Comparison of ENCODE assay signal across 8 mouse cellular contexts in genomic region chr2:164678848-164679625, GRCm38 (mm10). TPM values are rescaled to one million over a fixed set of nuclear protein-coding genes. Genes with fewer than 3 reads are reported as not detected.
DNase-seq lines count a peak whose midpoint lies in the region; ATAC-seq and TF ChIP-seq lines count a peak whose summit lies in the region.

No protein-coding gene starts in this region.

- peak; percentile 37 for DNase-seq in MEL (ENCODE audit: low read depth, low spot score)
- peak; percentile 49 to 50 for DNase-seq in cerebellum, adult 18-20 months
- DNase-seq in forebrain, postnatal 0 days = peak; percentile 76
- peak; percentile 29 to 69 for DNase-seq in layer of hippocampus, postnatal 25 days (ENCODE audit: extremely low spot score in 1 of 2, low spot score in 1 of 2)
- DNase-seq in lung, postnatal 14 days = peak; percentile 82
- DNase-seq in retina, adult 2 months (ENCODE audit: low read depth, low spot score) = peak; percentile 39
- peak; percentile 82 for DNase-seq in thymus, postnatal 25 days

- TF ChIP-seq EP300 in MEL (IDR thresholded peaks at IDR 0.05; ENCODE audit: low read depth in 1 of 2, low read length in 2 of 2) = no peak

- peak overlapping the region; percentile 43 for H3K4me2 ChIP-seq in forebrain, postnatal 0 days (ENCODE audit: low read depth)
- peak overlapping the region; percentile 50 for H3K4me2 ChIP-seq in hindbrain, embryonic 12.5 days (replicated peaks)

- peak overlapping the region; percentile 13 to 21; a peak in 2 of 4 replicates for H3K4me3 ChIP-seq in MEL (ENCODE audit: control insufficient read depth in 1 of 2, insufficient read depth in 1 of 2, low read depth in 2 of 2, low read length in 2 of 2)
- peak overlapping the region; percentile 22 for H3K4me3 ChIP-seq in forebrain, postnatal 0 days (ENCODE audit: low read depth, low read length)
- H3K4me3 ChIP-seq in hindbrain, embryonic 12.5 days = peak overlapping the region; percentile 26

- peaks cover 0 to 17% of the 10 kb centered on the region in 2 experiments; a peak in 2 of 4 replicates for H3K36me3 ChIP-seq in MEL (ENCODE audit: control insufficient read depth in 1 of 2, insufficient read depth in 2 of 2, low read length in 2 of 2)
- no peaks in the 10 kb centered on the region for H3K36me3 ChIP-seq in forebrain, postnatal 0 days (ENCODE audit: insufficient read depth)
- H3K36me3 ChIP-seq in hindbrain, embryonic 12.5 days = no peaks in the 10 kb centered on the region

- H3K79me2 ChIP-seq in MEL (ENCODE audit: control insufficient read depth, insufficient read depth, low read length, poor library complexity) = no peaks in the 10 kb centered on the region; the same call in 1 of the 2 replicates

- 21% methylated on average over 19 of the region's 19 CpGs for WGBS in forebrain, postnatal 0 days
- WGBS in hindbrain, embryonic 12.5 days = 21% methylated on average over 19 of the region's 19 CpGs

- H3K4me1 ChIP-seq in MEL (ENCODE audit: control insufficient read depth in 1 of 2, insufficient read depth in 2 of 2, low read length in 2 of 2) = peaks cover 19 to 20% of the 10 kb centered on the region in 2 experiments
- no peaks in the 10 kb centered on the region for H3K4me1 ChIP-seq in forebrain, postnatal 0 days (ENCODE audit: insufficient read depth)
- 0 out of 2 replicates have a peak, but pooled peaks cover 6% of the 10 kb centered on the region for H3K4me1 ChIP-seq in hindbrain, embryonic 12.5 days

- H3K27me3 ChIP-seq in MEL (ENCODE audit: control insufficient read depth in 1 of 2, insufficient read depth in 2 of 2, low read length in 2 of 2) = no peaks in the 10 kb centered on the region; a peak in 1 of 4 replicates
- H3K27me3 ChIP-seq in forebrain, postnatal 0 days (ENCODE audit: insufficient read depth, low read length) = no peaks in the 10 kb centered on the region
- no peaks in the 10 kb centered on the region for H3K27me3 ChIP-seq in hindbrain, embryonic 12.5 days

- ATAC-seq in forebrain, postnatal 0 days = peak; percentile 68
- peak; percentile 60; the same call in 1 of the 2 replicates for ATAC-seq in hindbrain, embryonic 12.5 days (ENCODE audit: low FRiP score)

- no peak overlapping the region for H3K9ac ChIP-seq in MEL (ENCODE audit: control insufficient read depth, low read depth, low read length, poor library complexity, severe bottlenecking)
- no peak overlapping the region for H3K9ac ChIP-seq in forebrain, postnatal 0 days
- no peak overlapping the region for H3K9ac ChIP-seq in hindbrain, embryonic 12.5 days

- TF ChIP-seq CTCF in MEL (IDR thresholded peaks at IDR 0.05 in 2 of 3, conservative IDR thresholded peaks at IDR 0.05 in 1 of 3; ENCODE audit: control insufficient read depth in 1 of 3, insufficient read depth in 1 of 3, low read depth in 2 of 3, low read length in 3 of 3, poor library complexity in 1 of 3, severe bottlenecking in 1 of 3) = peak in 2 of 3 experiments; percentile 25 to 51; a peak in 5 of 6 replicates
- peak; percentile 79 for TF ChIP-seq CTCF in forebrain, postnatal 0 days (IDR thresholded peaks at IDR 0.05; ENCODE audit: low read depth)

- TF ChIP-seq RAD21 in MEL (IDR thresholded peaks at IDR 0.05; ENCODE audit: low read depth, low read length) = no peak; the same call in 1 of the 2 replicates

- H3K27ac ChIP-seq in MEL (ENCODE audit: control insufficient read depth, low read depth, low read length) = no peak overlapping the region
- no peak overlapping the region for H3K27ac ChIP-seq in forebrain, postnatal 0 days (ENCODE audit: low read depth, low read length)
- no peak overlapping the region for H3K27ac ChIP-seq in hindbrain, embryonic 12.5 days

- no peaks in the 10 kb centered on the region for H3K9me3 ChIP-seq in MEL (replicated peaks; ENCODE audit: insufficient read depth, low read length)
- H3K9me3 ChIP-seq in forebrain, postnatal 0 days (ENCODE audit: low read length) = no peaks in the 10 kb centered on the region
- 0 out of 2 replicates have a peak, but pooled peaks cover 3% of the 10 kb centered on the region for H3K9me3 ChIP-seq in hindbrain, embryonic 12.5 days (replicated peaks)

- TF ChIP-seq POLR2A in MEL (IDR thresholded peaks at IDR 0.05; ENCODE audit: control insufficient read depth in 1 of 2, insufficient read depth in 1 of 2, low read depth in 1 of 2, low read length in 2 of 2, poor library complexity in 1 of 2) = no peak

TF ChIP-seq in MEL, 35 proteins besides CTCF, POLR2A, EP300 and RAD21:
- TF ChIP-seq NRF1 (IDR thresholded peaks at IDR 0.05; ENCODE audit: insufficient read depth, low read depth, low read length, poor library complexity, severe bottlenecking) = no peak
- TF ChIP-seq ZKSCAN1 (IDR thresholded peaks at IDR 0.05; ENCODE audit: low read depth, low read length) = no peak
- TF ChIP-seq ETS1 (IDR thresholded peaks at IDR 0.05; ENCODE audit: low read depth, low read length) = no peak
- no peak for TF ChIP-seq CHD1 (IDR thresholded peaks at IDR 0.05; ENCODE audit: low read depth, low read length)
- no peak for TF ChIP-seq TBP (IDR thresholded peaks at IDR 0.05; ENCODE audit: low read depth, low read length)
- TF ChIP-seq POLR2AphosphoS2 (IDR thresholded peaks at IDR 0.05; ENCODE audit: low read length) = no peak
- TF ChIP-seq NELFE (IDR thresholded peaks at IDR 0.05; ENCODE audit: low read depth, low read length) = no peak
- TF ChIP-seq USF1 (IDR thresholded peaks at IDR 0.05; ENCODE audit: low read depth, low read length) = peak; percentile 53; the same call in 1 of the 2 replicates
- peak; percentile 50 for TF ChIP-seq RCOR1 (IDR thresholded peaks at IDR 0.05; ENCODE audit: low read depth, low read length)
- TF ChIP-seq JUND (IDR thresholded peaks at IDR 0.05; ENCODE audit: low read depth, low read length) = no peak
- no peak for TF ChIP-seq MAFK (IDR thresholded peaks at IDR 0.05; ENCODE audit: borderline replicate concordance, low read depth, low read length)
- TF ChIP-seq KAT2A (conservative IDR thresholded peaks at IDR 0.05; ENCODE audit: low read depth, low read length) = no peak
- no peak for TF ChIP-seq MAZ (IDR thresholded peaks at IDR 0.05; ENCODE audit: low read depth, low read length)
- TF ChIP-seq ZNF384 (IDR thresholded peaks at IDR 0.05; ENCODE audit: low read depth, low read length) = no peak
- TF ChIP-seq MXI1 (IDR thresholded peaks at IDR 0.05; ENCODE audit: low read depth, low read length) = no peak; the same call in 1 of the 2 replicates
- TF ChIP-seq BHLHE40 (IDR thresholded peaks at IDR 0.05; ENCODE audit: borderline replicate concordance, low read depth, low read length) = peak; percentile 87
- TF ChIP-seq GATA1 (IDR thresholded peaks at IDR 0.05; ENCODE audit: low read depth, low read length) = no peak
- no peak for TF ChIP-seq USF2 (IDR thresholded peaks at IDR 0.05; ENCODE audit: borderline replicate concordance in 1 of 2, insufficient read depth in 1 of 2, low read depth in 1 of 2, low read length in 2 of 2)
- TF ChIP-seq UBTF (IDR thresholded peaks at IDR 0.05; ENCODE audit: borderline replicate concordance, insufficient read depth, low read depth, low read length) = no peak
- TF ChIP-seq SIN3A (IDR thresholded peaks at IDR 0.05; ENCODE audit: low read length) = no peak

RNA-seq across cellular contexts. Expression of gene Wfdc11, which starts 5.2 kb away (rescaled TPM):
- total RNA-seq in MEL (2012; rRNA removed) = not detected in 2 replicates
- not detected for polyA plus RNA-seq in MEL (2012; ENCODE audit: insufficient read depth in 1 of 2, insufficient read length in 2 of 2, low read depth in 1 of 2, low replicate concordance in 2 of 2, missing spikeins in 1 of 2)
- not detected in 2 replicates for total RNA-seq in forebrain, postnatal 0 days (2014; rRNA removed)
- not detected in 2 replicates for polyA plus RNA-seq in forebrain, postnatal 0 days (2015; fragmentation: Nextera tagmentation; extraction: Ambion mirVana)
- polyA plus RNA-seq in hindbrain, embryonic 12.5 days (2016; fragmentation: Nextera tagmentation; extraction: Ambion mirVana) = not detected in 2 replicates
- total RNA-seq in layer of hippocampus, postnatal 25 days (2021) = not detected

RNA-seq across cellular contexts. Expression of gene Wfdc13, which starts 5.9 kb away (rescaled TPM):
- total RNA-seq in MEL (2012; rRNA removed) = 0.12 TPM in 1 of 2 replicates, not detected in the other
- not detected for polyA plus RNA-seq in MEL (2012; ENCODE audit: insufficient read depth in 1 of 2, insufficient read length in 2 of 2, low read depth in 1 of 2, low replicate concordance in 2 of 2, missing spikeins in 1 of 2)
- total RNA-seq in forebrain, postnatal 0 days (2014; rRNA removed) = not detected in 2 replicates
- polyA plus RNA-seq in forebrain, postnatal 0 days (2015; fragmentation: Nextera tagmentation; extraction: Ambion mirVana) = not detected in 2 replicates
- polyA plus RNA-seq in hindbrain, embryonic 12.5 days (2016; fragmentation: Nextera tagmentation; extraction: Ambion mirVana) = not detected in 2 replicates
- total RNA-seq in layer of hippocampus, postnatal 25 days (2021) = not detected

RNA-seq across cellular contexts. Expression of gene Spint4, which starts 19.3 kb away (rescaled TPM):
- total RNA-seq in MEL (2012; rRNA removed) = not detected in 2 replicates
- polyA plus RNA-seq in MEL (2012; ENCODE audit: insufficient read depth in 1 of 2, insufficient read length in 2 of 2, low read depth in 1 of 2, low replicate concordance in 2 of 2, missing spikeins in 1 of 2) = not detected
- total RNA-seq in forebrain, postnatal 0 days (2014; rRNA removed) = not detected in 2 replicates
- not detected in 2 replicates for polyA plus RNA-seq in forebrain, postnatal 0 days (2015; fragmentation: Nextera tagmentation; extraction: Ambion mirVana)
- not detected in 2 replicates for polyA plus RNA-seq in hindbrain, embryonic 12.5 days (2016; fragmentation: Nextera tagmentation; extraction: Ambion mirVana)
- not detected for total RNA-seq in layer of hippocampus, postnatal 25 days (2021)

RNA-seq across cellular contexts. Expression of gene Wfdc9, which starts 22.7 kb away (rescaled TPM):
- total RNA-seq in MEL (2012; rRNA removed) = not detected in 2 replicates
- polyA plus RNA-seq in MEL (2012; ENCODE audit: insufficient read depth in 1 of 2, insufficient read length in 2 of 2, low read depth in 1 of 2, low replicate concordance in 2 of 2, missing spikeins in 1 of 2) = not detected
- not detected in 2 replicates for total RNA-seq in forebrain, postnatal 0 days (2014; rRNA removed)
- polyA plus RNA-seq in forebrain, postnatal 0 days (2015; fragmentation: Nextera tagmentation; extraction: Ambion mirVana) = not detected in 2 replicates
- polyA plus RNA-seq in hindbrain, embryonic 12.5 days (2016; fragmentation: Nextera tagmentation; extraction: Ambion mirVana) = not detected in 2 replicates
- total RNA-seq in layer of hippocampus, postnatal 25 days (2021) = not detected

RNA-seq across cellular contexts. Expression of gene Wfdc10, which starts 23.2 kb away (rescaled TPM):
- total RNA-seq in MEL (2012; rRNA removed) = not detected in 2 replicates
- not detected for polyA plus RNA-seq in MEL (2012; ENCODE audit: insufficient read depth in 1 of 2, insufficient read length in 2 of 2, low read depth in 1 of 2, low replicate concordance in 2 of 2, missing spikeins in 1 of 2)
- total RNA-seq in forebrain, postnatal 0 days (2014; rRNA removed) = not detected in 2 replicates
- polyA plus RNA-seq in forebrain, postnatal 0 days (2015; fragmentation: Nextera tagmentation; extraction: Ambion mirVana) = not detected in 2 replicates
- polyA plus RNA-seq in hindbrain, embryonic 12.5 days (2016; fragmentation: Nextera tagmentation; extraction: Ambion mirVana) = not detected in 2 replicates
- total RNA-seq in layer of hippocampus, postnatal 25 days (2021) = not detected
